Mouse (Mus musculus) kidney, adult 2 months (tissue): ENCODE measurements around the gene Klk5.

Experiments
- CTCF ChIP-seq: fragments of 200-500 bp; conservative IDR thresholded peaks from 2 replicates; pipeline ENCODE4 v1.5.1; 2011; ENCODE audit warnings: low read depth, mild to moderate bottlenecking, control low read depth, low read length, moderate library complexity, mixed read lengths; ENCODE audit not compliant: insufficient read depth, insufficient read length
- POLR2A ChIP-seq: fragments of 200-500 bp; IDR thresholded peaks from one replicate; pipeline ENCODE4 v1.6.1; 2011; ENCODE audit warnings: low read depth, low read length, control low read depth

DNA sequence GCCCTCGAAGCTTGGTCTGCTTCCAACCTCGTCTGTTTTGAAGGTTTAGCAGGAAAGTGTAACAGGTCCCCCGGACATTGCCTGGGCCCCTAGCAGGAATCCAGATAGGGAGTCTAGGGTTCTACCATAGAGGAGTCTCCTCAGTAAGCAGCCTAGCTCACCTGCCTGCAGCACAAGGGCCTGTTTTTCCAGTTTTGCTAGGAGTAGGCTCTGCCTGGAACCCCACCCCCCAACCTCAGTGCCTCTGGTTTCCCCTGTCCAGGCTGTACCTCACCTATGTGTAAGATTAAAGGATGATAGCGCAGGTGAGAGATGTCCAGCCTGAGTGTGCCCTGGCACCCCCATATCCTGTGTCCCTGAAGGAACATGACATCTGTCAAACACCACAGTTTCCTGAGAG lies 34.7 kb downstream of the Klk5 start:
- no peak for TF ChIP-seq POLR2A
- no peak for TF ChIP-seq CTCF
